Mouse (Mus musculus): ENCODE results near the gene Tmem9b.

- TF ChIP-seq CTCF (IDR thresholded peaks at IDR 0.05; ENCODE audit: low read depth) = no peak
- no peak for TF ChIP-seq EP300 (IDR thresholded peaks at IDR 0.05; ENCODE audit: low read depth)
These were observed 38.1 kb upstream of the Tmem9b start for GRCm38 (mm10) chr7:109790818-109791217.
